Mouse (Mus musculus): ENCODE measurements around the gene Hspa1a.
"Not testable (repeated sequence)": the region's sequence is repeated elsewhere in the genome, so short reads cannot be mapped to it uniquely, and the experiment has no call there.

Gene Hspa1a

DNA sequence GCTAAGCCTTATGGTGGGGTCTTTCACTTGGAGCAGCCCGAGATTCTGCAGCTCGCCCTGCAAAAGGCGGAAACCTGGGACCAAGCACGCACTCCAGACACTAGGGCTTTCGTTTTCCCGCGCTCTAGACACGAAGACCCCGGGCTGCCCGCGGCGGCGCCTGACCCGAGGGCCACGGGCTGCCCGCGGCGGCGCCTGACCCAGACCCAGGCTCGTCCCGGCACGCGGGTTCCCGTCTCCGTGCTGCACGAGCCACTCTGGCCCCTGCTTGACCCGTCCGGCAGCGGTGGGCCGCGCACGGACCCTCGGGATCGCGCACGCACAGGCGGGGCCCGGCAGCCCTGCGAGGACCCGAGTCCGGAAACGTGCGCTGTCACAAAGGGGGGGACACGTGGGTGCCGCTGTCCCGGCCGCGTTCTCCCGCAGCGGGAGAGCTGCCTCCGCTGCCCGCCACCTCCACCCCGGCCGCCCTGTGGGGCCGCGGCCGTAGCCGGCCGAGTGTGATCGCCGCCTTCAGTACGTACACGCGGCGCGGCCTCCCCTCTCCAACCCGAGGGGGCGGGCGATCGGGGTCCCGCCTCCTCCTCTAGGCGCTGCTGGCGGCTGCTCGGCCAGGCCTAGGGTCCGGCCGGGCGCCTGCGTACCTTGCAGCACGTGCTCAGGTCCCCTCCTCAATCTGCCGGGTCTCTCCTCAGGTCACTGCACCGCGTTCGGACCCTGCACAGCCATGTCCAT lies 28.9 kb upstream of the Hspa1a start, which contains the start of gene Vars:
Gene Vars, plus strand, starts transcription at position 271 of the 735 bp plus-strand sequence.
- peak; percentile 85 to 93 for DNase-seq

DNA sequence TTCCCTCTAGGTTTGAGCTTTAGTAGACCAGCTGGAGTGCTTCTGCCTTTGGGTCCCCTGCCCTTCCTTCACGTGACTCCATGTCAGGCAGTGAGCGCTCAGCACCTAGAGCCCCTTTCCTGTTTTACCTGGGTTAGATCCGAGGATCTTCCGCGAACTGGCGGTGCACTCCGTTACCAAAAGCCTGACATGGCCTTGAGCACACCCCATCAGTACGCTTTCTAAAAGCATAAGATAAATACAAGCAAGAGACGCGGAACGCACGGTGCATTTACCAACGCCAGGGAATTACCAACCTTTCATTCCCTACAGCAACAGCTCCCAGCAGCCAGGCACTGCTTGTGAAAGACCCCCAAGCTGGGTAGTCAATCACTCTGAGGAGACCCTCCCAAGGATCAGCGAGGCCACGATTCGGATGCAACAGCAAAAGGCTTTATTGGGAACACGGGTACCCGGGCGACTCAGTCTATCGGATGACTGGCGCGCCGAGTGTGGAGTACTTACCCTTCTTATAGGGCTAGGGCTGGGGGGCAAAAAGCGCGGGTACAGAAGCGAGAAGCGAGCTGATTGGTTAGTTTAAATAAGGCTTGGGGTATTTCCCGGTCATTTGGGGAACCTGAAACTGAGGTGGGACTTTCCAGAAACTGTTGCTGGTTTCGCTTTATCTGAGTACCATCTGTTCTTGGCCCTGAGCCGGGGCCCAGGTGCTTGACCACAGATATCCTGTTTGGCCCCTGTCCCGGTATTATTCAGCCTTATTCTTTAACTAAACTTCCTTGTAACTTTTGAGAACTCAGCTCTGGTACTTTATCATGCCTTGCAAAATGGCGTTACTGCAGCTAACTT lies 28.1 kb upstream of the Hspa1a start:
- not testable (repeated sequence) for DNase-seq

DNA sequence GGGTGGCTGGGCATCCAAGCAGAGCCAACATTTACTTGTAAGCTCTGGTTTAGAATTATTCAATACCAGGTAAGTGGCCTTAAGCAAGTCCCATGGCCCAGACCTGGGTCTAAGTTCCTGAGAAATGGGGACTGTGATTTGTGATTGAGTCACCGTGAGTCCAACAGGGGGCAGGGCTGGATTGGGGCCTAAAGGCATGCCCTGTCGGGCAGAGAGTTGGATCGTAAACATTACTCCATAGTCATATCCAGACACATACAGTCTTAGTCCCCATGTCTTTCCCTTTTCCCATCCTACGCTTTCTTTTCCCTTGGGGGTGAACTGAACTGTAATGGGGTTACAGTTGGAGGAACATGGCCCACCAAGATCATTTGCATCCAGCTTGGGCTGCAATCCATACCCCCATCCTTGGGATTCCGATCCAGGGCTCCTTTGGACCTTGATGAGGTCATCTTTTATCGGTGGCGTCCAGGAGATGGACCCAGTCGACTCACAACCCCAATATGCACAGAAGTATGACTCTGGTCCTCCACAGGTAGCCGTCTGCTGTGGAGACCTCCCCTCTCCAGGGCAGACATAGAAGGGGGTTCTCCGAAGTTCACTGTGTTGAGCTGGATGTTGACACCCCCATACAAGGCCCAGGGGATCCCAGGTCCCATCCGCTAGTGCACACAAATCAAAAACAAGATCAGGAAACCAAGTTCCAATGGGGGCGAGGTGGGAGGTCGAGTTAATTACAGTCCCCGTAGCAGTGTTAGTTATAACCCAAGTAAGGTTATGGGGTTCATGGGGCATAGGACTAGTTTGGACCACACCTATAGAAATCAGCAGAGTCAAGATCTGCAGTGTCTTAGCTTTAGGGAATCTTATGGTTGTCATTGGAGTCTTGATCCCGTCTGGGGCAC lies 26.8 kb upstream of the Hspa1a start:
- DNase-seq = no peak

DNA sequence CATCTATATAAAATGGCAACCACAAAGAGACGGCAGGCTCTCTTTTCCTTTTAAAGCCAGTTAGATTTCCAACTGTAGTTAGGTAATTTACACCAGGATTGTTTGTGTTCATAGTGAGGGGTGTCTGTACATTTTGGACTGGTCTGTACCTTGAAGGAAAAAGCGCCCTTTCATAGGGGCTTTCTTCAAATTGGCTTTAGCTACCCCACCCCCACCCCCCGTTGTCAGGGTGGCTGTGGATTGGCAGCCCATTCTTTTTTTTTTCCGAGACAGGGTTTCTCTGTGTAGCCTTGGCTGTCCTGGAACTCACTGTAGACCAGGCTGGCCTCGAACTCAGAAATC lies 25.2 kb upstream of the Hspa1a start:
- peak in 1 of 2 experiments; percentile 15 for DNase-seq

DNA sequence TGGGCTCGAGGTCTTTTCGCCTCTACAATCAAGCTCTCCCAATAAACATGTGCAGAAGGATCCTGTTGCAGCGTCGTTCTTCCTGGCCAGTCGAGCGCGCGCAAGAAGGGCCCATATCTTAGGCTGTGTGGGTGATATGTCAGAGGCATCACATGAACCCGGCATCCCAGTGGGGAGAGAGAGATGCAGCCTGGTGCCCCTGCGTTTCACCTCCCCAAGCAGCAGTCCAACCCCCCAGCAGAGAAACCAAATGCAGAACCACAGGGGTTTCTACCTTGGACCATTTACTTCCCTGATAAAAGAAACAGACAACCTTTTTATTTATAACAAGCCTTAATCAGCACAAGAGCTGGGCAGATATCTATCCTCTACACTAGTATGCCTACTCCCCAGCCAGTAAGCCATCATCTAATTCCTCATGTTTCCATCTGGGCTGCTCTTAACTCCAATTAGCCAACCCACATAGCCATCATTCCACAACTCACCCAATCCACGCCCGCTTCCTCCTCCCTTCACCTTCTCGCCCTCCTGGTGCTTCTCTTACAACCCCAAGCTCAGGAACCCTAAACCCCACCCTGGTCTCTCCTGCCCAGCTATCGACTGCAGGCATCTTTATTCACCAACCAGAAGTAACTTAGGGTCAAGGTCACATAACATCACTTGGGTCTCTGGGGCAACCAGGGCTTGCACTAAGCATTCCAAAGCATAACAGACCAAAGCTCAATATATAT lies 24.6 kb upstream of the Hspa1a start:
- peak in 1 of 2 experiments; percentile 26 for DNase-seq

DNA sequence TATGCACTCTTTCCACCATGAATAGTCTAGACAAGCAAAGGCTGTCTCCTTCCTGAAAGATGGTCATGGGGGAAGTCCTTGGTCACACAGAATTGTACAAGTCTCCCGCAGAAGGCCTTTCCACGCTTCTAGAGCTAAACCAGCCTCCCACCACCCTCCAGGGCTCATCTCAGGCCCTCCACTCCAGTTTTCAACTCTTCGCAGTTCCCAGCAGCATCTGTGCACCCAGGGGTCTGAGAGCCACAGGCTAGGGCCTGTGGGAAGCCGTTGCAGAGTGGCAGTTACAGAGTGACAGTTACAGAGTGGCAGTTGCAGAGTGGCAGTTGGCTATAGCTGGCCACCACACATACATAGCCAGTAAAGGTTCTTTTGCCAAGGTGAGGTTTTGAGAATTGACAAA lies 24.0 kb upstream of the Hspa1a start:
- peak in 1 of 2 experiments; percentile 16 for DNase-seq

DNA sequence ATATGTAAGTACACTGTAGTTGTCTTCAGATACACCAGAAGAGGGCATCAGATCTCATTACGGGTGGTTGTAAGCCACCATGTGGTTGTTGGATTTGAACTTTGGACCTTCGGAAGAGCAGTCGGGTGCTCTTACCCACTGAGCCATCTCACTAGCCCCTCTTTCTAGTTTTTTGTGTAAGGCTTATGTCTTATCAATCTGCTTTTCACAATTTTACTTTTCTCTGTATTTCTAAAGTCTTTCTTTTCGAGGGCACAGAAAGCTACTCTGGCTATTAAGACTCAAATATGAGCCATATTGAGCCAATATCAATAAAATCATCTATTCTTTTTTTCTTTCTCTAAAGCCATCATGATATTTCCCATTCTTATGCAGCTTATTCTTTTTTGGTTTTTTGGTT lies 23.2 kb upstream of the Hspa1a start:
- DNase-seq = peak in 1 of 2 experiments; percentile 15

DNA sequence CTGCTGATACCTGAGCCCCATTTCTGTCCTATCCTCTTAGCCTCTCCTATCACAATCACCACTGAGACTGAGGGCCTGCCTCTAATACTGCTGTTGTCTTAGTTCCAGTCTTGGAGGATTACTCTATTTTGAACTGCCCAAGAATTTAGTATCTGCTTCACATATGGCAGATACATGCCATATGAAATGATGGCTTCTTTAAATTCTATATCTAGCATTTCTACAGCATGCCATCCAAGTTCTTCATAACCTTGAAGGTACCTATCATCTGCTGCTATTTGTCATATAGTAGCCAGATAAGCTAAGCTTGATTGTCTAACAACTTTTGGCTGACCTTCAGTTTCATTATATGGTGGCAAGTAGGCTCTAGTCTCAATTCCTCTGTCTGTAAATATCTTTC lies 22.8 kb upstream of the Hspa1a start:
- no peak for DNase-seq

DNA sequence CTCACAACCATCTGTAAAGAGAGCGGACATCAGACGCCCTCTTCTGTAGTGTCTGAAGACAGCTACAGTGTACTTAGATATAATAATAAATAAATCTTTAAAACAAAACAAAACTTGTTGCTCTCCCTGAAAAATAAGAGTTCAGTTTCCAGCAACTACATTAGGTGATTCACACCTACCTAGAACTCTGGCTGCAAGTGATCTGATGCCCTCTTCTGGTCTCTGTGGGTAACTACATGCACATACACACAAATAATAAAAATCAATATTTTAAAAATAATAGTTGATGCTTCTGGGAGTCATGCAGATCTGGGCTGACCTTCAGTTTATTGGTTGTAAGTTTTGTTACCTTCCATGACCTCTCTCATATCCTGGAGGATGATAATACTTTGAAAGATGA lies 12.3 kb upstream of the Hspa1a start:
- peak in 1 of 2 experiments; percentile 50 for DNase-seq

DNA sequence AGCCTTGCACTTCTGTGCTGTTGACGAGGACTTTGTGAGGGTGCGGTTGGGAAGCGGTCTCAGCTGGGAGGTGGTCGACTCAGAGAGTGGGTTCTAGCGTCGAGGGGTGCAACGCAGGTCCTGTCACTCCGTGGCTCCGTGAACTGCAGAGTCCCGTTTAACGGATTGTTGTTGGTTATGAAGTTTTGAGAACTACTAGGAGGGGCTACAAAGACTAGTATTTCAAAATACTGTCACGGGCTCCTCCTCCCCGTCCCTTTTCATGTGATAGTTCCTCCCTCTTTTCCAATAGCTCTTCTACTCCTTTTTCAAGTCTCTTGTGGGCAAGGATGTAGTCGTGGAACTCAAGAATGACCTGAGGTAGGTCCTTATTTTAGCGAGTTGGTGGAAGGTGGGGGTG lies 10.4 kb upstream of the Hspa1a start:
- no peak for DNase-seq

DNA sequence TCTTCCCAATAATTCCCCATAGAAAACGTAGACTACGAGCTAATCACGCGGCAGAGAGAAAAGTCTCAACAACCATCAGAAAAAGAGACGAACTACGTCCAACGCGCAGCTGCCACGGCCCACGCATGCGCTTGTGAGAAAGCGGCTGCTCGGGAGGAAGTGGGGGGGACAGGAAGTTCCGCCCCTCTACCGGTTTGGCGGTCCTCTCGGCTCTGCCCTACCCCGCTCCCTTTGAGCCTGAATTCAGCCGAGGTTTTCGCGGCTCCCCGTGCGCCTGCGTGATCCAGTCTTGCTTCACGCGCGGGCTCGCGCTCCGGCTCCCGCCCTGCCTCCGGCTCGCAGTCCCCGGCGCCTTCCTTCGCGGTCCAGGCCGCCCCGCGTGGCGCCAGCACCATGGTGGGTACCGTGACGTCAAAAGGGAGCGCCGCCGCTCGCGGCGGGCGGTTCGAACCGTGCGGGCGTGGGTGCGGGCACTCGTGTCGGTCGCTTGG lies 9.8 kb upstream of the Hspa1a start, which contains the start of gene Lsm2:
Gene Lsm2, plus strand, starts transcription at position 173 of the 491 bp plus-strand sequence.
- peak; percentile 92 to 96 for DNase-seq

DNA sequence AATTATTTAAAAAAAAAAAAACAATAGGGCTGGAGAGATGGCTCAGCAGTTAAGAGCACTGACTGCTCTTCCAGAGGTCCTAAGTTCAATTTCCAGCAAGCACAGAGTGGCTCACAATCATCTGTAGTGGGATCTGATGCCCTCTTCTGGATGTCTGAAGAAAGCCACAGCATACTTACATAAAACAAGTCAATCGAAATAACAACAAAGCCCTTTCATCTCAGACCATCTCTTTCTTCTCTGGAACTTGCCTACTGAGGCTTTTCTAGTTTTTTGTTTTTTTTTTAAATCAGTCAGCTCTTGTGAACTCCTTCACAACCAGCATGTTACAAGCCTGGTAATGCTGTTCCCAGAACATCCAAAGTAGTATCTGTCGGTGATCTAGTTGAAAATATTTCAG lies 8.7 kb upstream of the Hspa1a start:
- DNase-seq = peak; percentile 54 to 63

DNA sequence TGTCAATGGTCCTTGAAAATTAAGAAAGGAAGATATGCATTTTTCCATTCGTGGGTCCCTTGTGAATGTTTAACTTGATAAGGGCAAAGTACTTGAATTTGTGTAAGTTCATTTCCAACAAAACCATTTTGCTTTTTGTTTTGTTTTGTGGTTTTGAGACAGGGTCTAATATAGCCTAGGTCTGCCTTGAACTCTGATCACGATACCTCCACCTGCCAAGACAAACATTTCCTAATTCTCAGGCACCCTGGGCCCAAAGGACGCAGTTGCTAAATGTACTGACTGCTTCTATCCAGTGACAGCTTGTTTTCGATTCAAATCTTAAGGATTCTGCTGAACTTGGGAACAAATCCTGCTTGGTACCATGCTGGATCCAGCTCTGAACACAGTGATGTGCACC lies 7.7 kb upstream of the Hspa1a start:
- DNase-seq = no peak

DNA sequence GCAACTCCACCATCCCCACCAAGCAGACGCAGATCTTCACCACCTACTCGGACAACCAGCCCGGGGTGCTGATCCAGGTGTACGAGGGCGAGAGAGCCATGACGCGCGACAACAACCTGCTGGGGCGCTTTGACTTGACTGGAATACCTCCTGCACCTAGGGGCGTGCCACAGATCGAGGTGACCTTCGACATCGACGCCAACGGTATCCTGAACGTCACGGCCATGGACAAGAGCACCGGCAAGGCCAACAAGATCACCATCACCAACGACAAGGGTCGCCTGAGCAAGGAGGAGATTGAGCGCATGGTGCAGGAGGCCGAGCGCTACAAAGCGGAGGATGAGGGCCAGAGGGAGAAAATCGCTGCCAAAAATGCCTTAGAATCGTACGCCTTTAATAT lies 6.3 kb upstream of the Hspa1a start:
- DNase-seq = no peak

DNA sequence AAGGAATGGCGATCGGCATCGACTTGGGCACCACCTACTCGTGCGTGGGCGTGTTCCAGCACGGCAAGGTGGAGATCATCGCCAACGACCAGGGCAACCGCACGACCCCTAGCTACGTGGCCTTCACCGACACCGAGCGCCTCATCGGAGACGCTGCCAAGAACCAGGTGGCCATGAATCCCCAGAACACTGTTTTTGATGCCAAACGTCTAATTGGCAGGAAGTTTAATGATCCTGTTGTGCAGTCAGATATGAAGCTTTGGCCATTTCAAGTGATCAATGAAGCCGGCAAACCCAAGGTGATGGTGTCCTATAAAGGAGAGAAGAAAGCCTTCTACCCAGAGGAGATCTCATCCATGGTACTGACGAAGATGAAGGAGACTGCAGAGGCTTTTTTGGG lies 5.0 kb upstream of the Hspa1a start:
- no peak for DNase-seq

DNA sequence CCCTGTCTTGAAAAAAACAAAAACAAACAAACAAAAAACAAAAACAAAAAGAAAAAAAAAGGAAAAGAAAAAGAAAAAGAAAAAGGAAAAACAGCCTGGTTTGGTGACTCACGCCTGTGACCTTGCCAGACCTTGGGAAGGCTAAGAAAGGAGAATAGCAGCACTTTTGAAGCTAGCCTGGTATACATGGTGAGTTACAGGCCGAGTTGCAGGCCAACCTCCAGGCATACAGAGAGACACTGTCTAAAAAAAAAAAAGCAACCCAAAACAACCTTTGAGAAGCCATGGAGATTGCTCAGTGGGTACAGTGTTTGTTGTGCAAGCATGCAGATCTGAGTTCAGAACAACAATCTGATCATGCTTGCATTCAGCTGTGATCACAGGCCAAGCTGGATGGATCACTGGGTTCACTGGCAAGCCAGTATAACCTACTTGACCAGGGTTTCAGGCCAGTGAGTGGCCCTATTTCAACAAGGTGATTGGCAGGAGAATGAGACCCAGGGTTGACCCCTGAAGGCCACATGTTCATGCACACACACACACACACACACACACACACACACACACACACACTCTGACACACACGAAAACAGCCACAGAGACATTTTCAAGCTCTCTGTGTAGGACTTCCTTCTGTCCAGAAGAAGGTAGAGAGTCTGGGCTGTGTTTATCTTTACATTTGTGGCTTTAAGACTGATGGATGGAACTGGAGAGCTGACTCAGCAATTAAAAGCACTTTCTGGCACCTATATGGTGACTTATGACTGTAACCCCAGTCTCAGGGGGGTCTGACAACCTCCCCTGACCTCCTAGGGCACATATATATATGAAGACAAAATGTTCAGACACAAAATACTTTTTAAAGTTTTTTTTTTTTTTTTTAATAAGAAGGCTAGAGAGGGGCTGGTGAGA lies 3.9 kb upstream of the Hspa1a start:
- peak in 1 of 2 experiments; percentile 57 for DNase-seq

DNA sequence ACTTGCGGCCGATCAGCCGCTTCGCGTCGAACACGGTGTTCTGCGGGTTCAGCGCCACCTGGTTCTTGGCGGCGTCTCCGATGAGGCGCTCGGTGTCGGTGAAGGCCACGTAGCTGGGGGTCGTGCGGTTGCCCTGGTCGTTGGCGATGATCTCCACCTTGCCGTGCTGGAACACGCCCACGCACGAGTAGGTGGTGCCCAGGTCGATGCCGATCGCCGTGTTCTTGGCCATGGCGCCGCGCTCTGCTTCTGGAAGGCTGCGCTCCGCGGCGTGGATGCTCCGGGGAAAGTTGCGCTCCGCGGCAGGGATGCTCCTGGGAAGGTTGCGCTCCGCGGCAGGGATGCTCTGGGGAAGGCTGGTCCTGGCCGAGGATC lies 275 bp downstream of the Hspa1a start:
- not testable (repeated sequence) for DNase-seq

DNA sequence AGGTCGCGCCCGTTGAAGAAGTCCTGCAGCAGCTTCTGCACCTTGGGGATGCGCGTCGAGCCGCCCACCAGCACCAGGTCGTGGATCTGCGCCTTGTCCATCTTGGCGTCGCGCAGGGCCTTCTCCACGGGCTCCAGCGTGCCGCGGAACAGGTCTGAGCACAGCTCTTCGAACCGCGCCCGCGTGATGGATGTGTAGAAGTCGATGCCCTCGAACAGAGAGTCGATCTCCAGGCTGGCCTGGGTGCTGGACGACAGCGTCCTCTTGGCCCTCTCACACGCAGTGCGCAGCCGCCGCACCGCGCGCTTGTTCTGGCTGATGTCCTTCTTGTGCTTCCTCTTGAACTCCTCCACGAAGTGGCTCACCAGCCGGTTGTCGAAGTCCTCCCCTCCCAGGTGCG lies 1.1 kb downstream of the Hspa1a start:
- not testable (repeated sequence) for DNase-seq

DNA sequence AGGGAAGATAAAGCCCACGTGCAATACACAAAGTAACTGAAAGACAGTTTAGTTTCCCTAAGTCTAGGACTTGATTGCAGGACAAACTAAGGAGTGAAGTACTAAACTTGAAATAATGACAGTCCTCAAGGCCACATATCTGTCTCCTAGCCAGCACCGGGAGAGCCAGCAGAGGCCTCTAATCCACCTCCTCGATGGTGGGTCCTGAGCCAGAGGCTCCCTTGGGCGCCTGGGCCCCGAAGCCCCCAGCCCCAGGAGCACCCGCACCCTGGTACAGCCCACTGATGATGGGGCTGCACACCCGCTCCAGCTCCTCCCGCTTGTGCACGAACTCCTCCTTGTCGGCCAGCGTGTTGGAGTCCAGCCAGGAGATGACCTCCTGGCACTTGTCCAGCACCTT lies 2.1 kb downstream of the Hspa1a start, which contains the start of gene Gm20481:
Gene Gm20481, plus strand, starts transcription at position 91 of the 400 bp plus-strand sequence.
- not testable (repeated sequence) for DNase-seq

DNA sequence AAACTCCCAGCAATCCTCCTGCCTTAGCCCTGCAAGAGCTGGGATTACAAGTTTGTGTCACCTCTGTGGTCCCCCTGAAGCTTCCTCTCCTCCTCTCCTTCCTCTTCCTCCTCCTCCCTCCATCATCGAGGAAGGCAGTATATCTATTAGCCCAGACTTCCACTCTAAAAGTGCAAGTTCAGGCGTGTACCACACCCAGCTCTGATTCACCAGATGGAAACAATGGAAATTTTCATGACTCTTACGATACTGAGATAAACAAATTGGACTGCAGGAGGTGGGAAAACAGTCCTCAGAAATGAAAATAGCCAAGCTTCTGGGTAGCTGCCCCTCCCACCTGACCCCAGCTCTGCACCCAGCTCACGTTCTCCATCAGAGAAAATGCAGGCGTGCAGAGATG lies 6.3 kb downstream of the Hspa1a start:
- no peak for DNase-seq

DNA sequence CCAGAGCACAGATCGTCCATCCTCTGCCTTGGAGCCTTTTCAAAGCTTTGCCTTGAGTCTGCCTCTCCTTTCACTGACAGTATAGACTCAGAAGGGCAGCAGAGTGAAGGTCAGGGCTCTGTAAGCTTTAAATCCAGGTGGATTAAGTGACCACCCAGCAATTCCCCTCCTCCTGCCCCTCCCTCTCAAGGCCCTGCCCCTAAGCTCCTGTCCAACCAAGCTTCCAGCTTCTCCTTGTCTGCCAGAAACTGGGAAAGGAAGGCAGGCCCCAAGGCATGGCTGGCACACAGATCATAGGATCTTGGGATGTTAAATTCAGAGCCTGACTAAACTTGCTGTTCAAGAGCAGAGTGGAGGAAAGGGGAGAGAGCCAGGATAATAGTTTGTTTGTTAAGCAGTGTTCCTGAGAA lies 7.3 kb downstream of the Hspa1a start:
- peak; percentile 48 to 82 for DNase-seq

Measured in kidney, postnatal 25 days (tissue).